9 mouse cellular contexts compared by ENCODE assay signal in the genomic region with DNA sequence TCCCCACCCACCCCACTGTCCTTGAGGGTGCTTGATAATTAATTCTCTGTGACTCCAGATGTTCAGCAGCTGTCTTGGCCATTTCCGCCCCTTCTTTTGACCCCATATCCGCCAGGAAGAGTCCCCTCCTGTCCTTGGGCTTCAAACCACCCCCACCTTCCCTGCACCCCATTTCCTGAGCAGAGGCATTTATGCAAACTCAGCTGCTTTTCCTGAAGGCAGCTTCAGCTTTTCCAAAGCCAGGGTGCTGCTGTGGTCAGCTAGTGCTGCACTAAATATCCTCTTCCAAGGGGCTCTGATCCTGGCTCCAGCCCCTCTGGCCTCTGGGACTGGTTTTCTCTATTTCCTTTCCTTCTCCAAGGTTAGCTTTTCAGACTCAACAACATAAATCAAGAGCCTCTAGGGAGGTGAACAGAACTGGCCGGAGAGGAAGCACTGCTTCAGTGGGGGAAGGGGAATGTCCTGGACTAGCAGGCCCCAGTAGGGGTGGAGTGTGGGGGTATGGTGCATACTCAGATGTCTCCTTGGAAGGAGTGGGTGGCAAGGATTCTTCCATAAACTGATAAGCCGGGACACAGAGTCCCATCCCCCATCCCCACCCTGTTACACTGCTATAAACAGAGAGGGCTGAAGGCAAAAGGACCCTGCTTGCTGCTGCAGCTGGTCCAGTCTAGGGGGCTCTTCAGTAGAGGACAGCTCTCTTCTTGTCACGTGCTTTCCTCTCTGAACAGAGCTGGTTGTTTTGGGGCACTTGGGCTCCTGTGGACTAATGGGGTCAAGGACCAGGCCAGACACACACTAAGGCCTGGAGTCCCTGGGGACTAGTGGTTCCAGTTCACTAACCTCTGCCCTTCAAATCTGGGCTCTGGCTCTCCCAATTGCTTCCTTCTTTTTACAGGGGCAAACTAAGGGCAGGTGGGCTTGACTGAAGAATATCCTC. TPM values are rescaled to one million over a fixed set of nuclear protein-coding genes. Genes with fewer than 3 reads are reported as not detected.
DNase-seq lines count a peak whose midpoint lies in the region; ATAC-seq lines count a peak whose summit lies in the region.
"Had no signal": no experiment of that assay in that cellular context is flagged by ENCODE, and none has a peak within 500 bp of the region (broad histone marks: within the 10 kb centered on the region; RNA-seq: fewer than 3 reads in every experiment).

No protein-coding gene starts in this region.

- H3K4me2 ChIP-seq in limb, embryonic 13.5 days (replicated peaks), result peak overlapping the region; percentile 23

- 0 out of 2 replicates have a peak overlapping the region, but pooled peaks have one; percentile 19 for H3K9ac ChIP-seq in limb, embryonic 13.5 days

- peak overlapping the region; percentile 18; the same call in 1 of the 2 replicates for H3K4me3 ChIP-seq in hindbrain, embryonic 10.5 days
- H3K4me3 ChIP-seq in limb, embryonic 13.5 days, result no peak overlapping the region

- peak; percentile 83 for DNase-seq in adipocyte (ENCODE audit: low spot score)
- peak; percentile 70 for DNase-seq in embryo, embryonic 9.5 days (ENCODE audit: extremely low spot score)
- peak; percentile 38 for DNase-seq in hindbrain, embryonic 10.5 days (ENCODE audit: low spot score)
- DNase-seq in ovary, postnatal 10 days (ENCODE audit: low spot score), result peak; percentile 31
- DNase-seq in layer of hippocampus, adult 9-10 months (ENCODE audit: low spot score), result no peak
- DNase-seq in cerebellum, adult 8-10 months, result no peak
- no peak for DNase-seq in layer of hippocampus, adult 9-11 months

- WGBS in hindbrain, embryonic 10.5 days, result 34% methylated on average over 5 of the region's 5 CpGs
- 28% methylated on average over 5 of the region's 5 CpGs for WGBS in limb, embryonic 13.5 days

- H3K9me3 ChIP-seq in hindbrain, embryonic 10.5 days, result no peaks in the 10 kb centered on the region
- H3K9me3 ChIP-seq in limb, embryonic 13.5 days, result no peaks in the 10 kb centered on the region

- peak; percentile 58; the same call in 1 of the 2 replicates for ATAC-seq in limb, embryonic 13.5 days (ENCODE audit: low FRiP score, low read depth)

- H3K36me3 ChIP-seq in hindbrain, embryonic 10.5 days, result no peaks in the 10 kb centered on the region
- H3K36me3 ChIP-seq in limb, embryonic 13.5 days, result no peaks in the 10 kb centered on the region

- H3K4me1 ChIP-seq in hindbrain, embryonic 10.5 days (replicated peaks), result peaks cover 29% of the 10 kb centered on the region
- H3K4me1 ChIP-seq in limb, embryonic 13.5 days, result peaks cover 24% of the 10 kb centered on the region

- no peaks in the 10 kb centered on the region for H3K27me3 ChIP-seq in hindbrain, embryonic 10.5 days (ENCODE audit: insufficient read depth, poor library complexity, severe bottlenecking)
- H3K27me3 ChIP-seq in limb, embryonic 13.5 days, result no peaks in the 10 kb centered on the region

- peak overlapping the region; percentile 74 for H3K27ac ChIP-seq in hindbrain, embryonic 10.5 days
- peak overlapping the region; percentile 45; the same call in 1 of the 2 replicates for H3K27ac ChIP-seq in limb, embryonic 13.5 days

RNA-seq across cellular contexts. Expression of gene Abhd16b, which starts 5.4 kb away (rescaled TPM):
- polyA plus RNA-seq in hindbrain, embryonic 10.5 days (2016; fragmentation: Nextera tagmentation; extraction: Ambion mirVana), result 0.08 TPM in 1 of 2 replicates, not detected in the other
- polyA plus RNA-seq in limb, embryonic 13.5 days (2015; fragmentation: Nextera tagmentation; extraction: Ambion mirVana), result 0.08 and 0.18 TPM in 2 replicates
- polyA plus RNA-seq: cortical plate, adult 2 months had no signal

RNA-seq across cellular contexts. Expression of gene Tpd52l2, which starts 9.3 kb away (rescaled TPM):
- 161 and 169 TPM in 2 replicates for polyA plus RNA-seq in hindbrain, embryonic 10.5 days (2016; fragmentation: Nextera tagmentation; extraction: Ambion mirVana)
- 162 and 169 TPM in 2 replicates for polyA plus RNA-seq in limb, embryonic 13.5 days (2015; fragmentation: Nextera tagmentation; extraction: Ambion mirVana)

RNA-seq across cellular contexts. Expression of gene Zbtb46, which starts 28.4 kb away (rescaled TPM):
- polyA plus RNA-seq in hindbrain, embryonic 10.5 days (2016; fragmentation: Nextera tagmentation; extraction: Ambion mirVana), result 18.6 and 22.2 TPM in 2 replicates
- 5.7 and 6.1 TPM in 2 replicates for polyA plus RNA-seq in limb, embryonic 13.5 days (2015; fragmentation: Nextera tagmentation; extraction: Ambion mirVana)

RNA-seq across cellular contexts. Expression of gene Dnajc5, which starts 32.7 kb away (rescaled TPM):
- polyA plus RNA-seq in hindbrain, embryonic 10.5 days (2016; fragmentation: Nextera tagmentation; extraction: Ambion mirVana), result 101 and 108 TPM in 2 replicates
- 101 and 102 TPM in 2 replicates for polyA plus RNA-seq in limb, embryonic 13.5 days (2015; fragmentation: Nextera tagmentation; extraction: Ambion mirVana)

Comparison
In these comparisons a context has a peak if more than half of its experiments do, and no peak if none do; other contexts are left out.
1. DNase-seq: peak in adipocyte (single experiment), embryo, embryonic 9.5 days (single experiment), hindbrain, embryonic 10.5 days (single experiment) and ovary, postnatal 10 days (single experiment); none in layer of hippocampus, adult 9-10 months (single experiment), cerebellum, adult 8-10 months (single experiment) and layer of hippocampus, adult 9-11 months (single experiment).